Mouse (Mus musculus): ENCODE results near the gene 1110012L19Rik. TPM values are rescaled to one million over a fixed set of nuclear protein-coding genes. Genes with fewer than 3 reads are reported as not detected.

Gene 1110012L19Rik
- polyA plus RNA-seq, 1 experiment from 2014 or later = 39.3 TPM

Other genes starting within 250 kb of the 1110012L19Rik start
- gene Ids, start 20.8 kb upstream of the 1110012L19Rik start, polyA plus RNA-seq (2015; fragmentation: Nextera tagmentation; extraction: Ambion mirVana) = 14.5 and 15.8 TPM in 2 replicates
- 47.3 and 48.5 TPM in 2 replicates for gene Tmem185a, start 91.3 kb downstream of the 1110012L19Rik start, polyA plus RNA-seq (2015; fragmentation: Nextera tagmentation; extraction: Ambion mirVana)

Data from hindbrain, embryonic 15.5 days (tissue).